Mouse (Mus musculus) thymus, postnatal 0 days (tissue): ENCODE data around the gene 1600002K03Rik. TPM values are rescaled to one million over a fixed set of nuclear protein-coding genes. Genes with fewer than 3 reads are reported as not detected.

Source experiments
- DNase-seq: peaks from one replicate; pipeline ENCODE4 v3.0.0-alpha.2; 2015; ENCODE audit warnings: low spot score
- polyA plus RNA-seq: library from polyadenylated mRNA; unstranded; fragments of >200 nt; fragmentation: Nextera tagmentation; extraction: Ambion mirVana; gene quantifications from 2 replicates; pipeline ENCODE4 v1.2.1, GENCODE M21; 2015

The 1600002K03Rik gene
- polyA plus RNA-seq: 15.3 and 15.4 TPM in 2 replicates

- DNase-seq: peak; percentile 94
These were observed at the start of gene 1600002K03Rik for GRCm38 (mm10) chr10:80172527-80173292. TSS of gene 1600002K03Rik (plus strand) at chr10:80172944.

- DNase-seq: no peak
These were observed 48.7 kb upstream of the 1600002K03Rik start for GRCm38 (mm10) chr10:80123932-80124562.

- no peak for DNase-seq
These were observed 44.8 kb upstream of the 1600002K03Rik start for GRCm38 (mm10) chr10:80127920-80128319.

- no peak for DNase-seq
These were observed 42.9 kb upstream of the 1600002K03Rik start for GRCm38 (mm10) chr10:80129846-80130245.

- no peak for DNase-seq
These were observed 42.2 kb upstream of the 1600002K03Rik start for GRCm38 (mm10) chr10:80130403-80131031.

DNA sequence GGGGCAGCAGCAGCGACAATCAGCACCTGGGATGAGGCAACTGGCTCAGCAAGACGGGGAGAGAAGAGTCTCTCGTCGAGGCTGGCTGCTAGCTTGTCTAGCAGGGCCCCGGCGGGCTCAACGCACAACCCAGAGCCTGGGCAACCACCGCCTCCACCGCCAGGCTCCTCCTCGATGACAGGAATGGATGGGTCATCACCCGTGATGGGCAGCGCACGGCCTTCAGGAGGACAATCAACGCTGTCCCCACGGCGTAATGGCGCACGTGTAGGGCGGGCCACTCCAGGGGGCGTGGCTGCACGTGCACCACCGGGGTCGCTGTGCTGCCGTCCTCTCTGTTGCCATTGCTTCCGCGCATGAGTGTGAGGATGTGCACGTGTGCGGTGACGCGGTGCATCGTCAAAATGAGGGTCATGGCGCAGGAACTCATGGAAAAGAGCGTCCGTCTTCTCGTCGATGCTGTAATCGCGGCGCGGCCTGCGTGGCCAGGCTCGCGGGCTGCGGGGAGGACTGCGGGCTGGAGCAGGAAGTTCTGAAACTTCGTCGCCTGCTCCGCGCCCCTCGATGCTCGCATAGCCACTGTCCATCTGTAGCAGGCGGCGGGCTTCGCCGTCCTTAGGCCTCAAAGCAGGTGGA lies 41.3 kb upstream of the 1600002K03Rik start:
- DNase-seq: peak; percentile 30

DNA sequence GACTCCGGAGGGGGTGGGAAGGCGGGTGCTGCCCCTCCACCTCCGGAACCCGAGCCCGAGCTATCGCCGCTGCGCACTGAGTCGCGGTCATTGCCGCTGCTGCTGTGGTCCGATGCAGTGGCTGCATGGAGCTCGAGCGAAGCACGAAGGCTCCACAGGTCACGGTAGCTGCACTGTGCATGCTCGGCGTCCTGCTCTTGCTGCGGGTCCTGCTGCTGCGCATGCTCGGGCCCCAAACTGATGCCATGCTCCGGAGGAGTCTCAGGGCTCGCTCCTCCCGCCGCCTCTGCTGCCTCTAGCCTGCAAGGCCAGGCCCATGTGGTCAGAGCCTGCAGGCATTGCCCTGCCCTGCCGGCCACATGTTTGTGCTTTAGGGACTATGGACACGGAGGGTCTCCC lies 40.8 kb upstream of the 1600002K03Rik start:
- DNase-seq: no peak

GRCm38 (mm10) chr10:80133226-80133849 lies 39.4 kb upstream of the 1600002K03Rik start:
- no peak for DNase-seq

GRCm38 (mm10) chr10:80134421-80134820 lies 38.3 kb upstream of the 1600002K03Rik start:
- no peak for DNase-seq

- DNase-seq: no peak
These were observed 37.6 kb upstream of the 1600002K03Rik start for GRCm38 (mm10) chr10:80135161-80135560.

DNA sequence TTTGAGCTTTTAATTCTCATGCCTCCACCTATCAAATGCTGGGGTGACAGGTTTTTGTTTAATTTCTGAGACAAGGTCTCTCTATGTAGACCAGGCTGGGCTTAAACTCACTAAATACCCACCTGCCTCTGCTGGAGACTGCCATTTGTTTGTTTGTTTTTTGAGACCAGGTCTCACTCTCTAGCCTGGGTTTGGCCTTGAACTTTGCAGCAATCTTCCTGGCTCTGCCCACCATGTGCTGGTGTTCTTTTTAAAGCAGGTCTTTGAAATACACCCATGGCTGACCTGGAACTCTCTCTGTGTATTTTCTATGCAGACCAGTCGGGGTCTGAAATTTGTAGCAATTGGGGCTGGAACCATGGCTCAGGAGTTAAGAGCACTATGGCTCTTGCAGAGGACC lies 37.1 kb upstream of the 1600002K03Rik start:
- DNase-seq: no peak

DNA sequence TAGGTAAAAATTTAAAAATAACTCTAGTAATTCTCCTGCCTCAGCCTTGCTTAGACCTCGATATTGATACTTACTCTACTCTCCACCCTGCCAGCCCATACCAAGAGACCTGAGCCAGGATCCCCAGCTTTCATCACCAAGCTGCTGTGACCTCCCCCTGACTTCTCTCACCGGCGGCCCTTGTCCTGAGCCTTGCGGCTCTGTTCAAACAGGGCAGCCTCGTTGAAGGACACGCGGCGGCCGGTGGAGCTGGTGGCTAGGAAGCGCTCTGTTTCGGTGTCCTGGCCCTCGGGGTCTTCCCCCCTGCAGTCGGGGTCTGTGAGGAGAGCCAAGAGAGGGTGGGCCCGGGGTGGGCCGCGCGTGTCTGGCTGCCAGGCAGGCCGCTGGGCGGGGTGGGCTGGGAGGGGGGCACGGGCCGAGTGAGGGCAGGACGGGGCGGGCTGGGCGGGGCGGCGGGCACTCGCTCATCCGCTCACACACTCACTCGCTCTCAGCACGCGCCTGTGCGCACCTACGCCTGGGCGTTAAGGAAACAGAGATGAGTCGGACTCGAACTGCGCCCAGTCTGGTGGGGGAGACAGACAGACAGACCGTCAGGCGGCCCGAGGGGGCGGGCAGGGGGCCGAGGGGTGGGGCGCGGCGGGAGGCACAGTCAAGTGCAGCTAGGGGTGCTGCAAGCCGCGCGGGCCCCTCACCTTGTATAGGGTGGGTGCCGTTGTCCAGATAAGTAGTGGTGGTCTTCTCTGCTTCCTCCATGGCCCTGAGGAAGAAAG lies 36.4 kb upstream of the 1600002K03Rik start:
- no peak for DNase-seq

GRCm38 (mm10) chr10:80136952-80137625 lies 35.7 kb upstream of the 1600002K03Rik start:
- peak; percentile 50 for DNase-seq

DNA sequence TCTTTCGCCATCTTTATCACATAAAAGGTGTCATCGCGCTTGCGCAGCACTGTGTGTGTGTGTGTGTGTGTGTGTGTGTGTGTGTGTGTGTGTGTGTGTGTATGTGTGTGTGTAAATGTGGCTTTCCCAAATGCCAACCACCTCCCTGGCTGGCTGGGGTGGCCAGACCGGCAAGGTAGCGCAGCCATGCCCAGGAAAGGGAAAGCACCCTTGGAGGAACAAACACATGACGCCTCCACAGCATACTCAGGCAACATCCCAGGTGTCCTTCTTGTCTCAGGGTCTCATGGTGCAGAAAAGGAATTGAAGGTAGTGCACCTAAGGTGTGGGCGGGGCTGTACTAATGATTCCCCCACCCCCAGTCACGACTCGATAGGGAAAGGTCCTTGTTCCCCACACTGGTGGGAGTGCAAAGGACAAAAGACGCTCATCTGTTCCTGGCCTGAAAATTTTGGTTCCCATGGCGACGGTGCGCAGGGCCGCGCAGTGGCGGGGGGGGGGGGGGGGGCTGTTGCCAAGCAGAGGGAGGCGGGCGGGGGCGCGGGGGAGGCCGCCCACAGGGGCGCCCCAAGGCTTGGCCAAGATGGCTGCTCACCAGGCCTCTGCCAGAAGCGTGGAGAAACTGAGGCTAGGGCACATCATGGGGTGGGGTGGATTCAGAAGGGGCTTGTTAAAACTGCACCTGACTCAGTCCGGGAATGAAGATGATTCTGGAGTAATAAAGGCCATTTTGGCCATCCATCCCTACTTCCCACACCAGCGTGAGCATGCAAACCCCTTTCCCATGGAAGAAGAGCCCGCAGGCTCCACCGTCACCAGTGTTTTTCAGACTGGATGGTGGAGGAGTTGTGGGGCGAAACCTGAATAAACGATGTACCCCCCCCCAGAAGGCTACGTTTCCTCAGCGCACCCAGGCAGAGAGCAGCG lies 34.9 kb upstream of the 1600002K03Rik start:
- DNase-seq: peak; percentile 20

- peak; percentile 79 for DNase-seq
These were observed 33.9 kb upstream of the 1600002K03Rik start, which contains the start of gene Atp5d for GRCm38 (mm10) chr10:80138553-80139438. TSS of gene Atp5d (plus strand) at chr10:80138632.

- no peak for DNase-seq
These were observed 33.3 kb upstream of the 1600002K03Rik start for GRCm38 (mm10) chr10:80139439-80139775.

DNA sequence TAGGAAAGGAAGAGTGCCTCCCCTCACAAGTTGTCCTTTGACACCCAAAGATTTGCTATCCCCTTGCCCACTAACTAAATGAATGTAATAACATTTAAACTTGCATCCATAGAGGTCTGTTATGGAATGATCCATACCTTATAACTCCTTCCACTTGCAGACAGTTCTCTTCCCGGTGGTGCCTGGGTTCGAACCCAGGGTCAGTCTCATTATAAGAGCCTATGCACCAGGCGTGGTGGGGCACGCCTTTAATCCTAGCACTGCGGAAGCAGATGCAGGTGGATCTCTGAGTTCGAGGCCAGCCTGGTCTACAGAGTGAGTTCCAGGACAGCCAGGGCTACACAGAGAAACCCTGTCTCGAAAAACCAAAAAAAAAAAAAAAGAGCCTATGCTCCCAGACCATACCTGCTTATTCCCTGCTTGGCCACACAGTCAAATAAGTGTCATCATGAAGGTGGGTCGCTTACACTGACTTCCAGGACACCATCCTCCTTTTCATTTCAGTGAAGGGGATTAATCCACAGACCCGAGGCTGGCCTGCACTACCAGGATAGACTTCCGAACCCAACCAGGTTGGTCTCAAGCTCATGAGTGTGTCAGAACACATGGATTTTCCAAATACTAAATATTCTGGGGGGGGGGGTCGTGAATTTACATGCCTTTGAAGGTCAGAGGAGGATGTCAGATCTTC lies 32.6 kb upstream of the 1600002K03Rik start:
- DNase-seq: no peak
